Mouse (Mus musculus): ENCODE measurements at regions not wholly inside any gene's neighbourhood (a gene's known extent, or its start where the extent isn't known, plus 50 kb on each side); places are given as distances from the start of the nearest gene placed in this dataset.
A peak's percentile ranks its signal among the peaks of the same experiment; 100 is the strongest.

- Histone ChIP-seq H3K4me1 (ENCODE audit: control insufficient read depth, insufficient read depth, low read length) (peaks cover 3% of the 10 kb centered on the region; the same call in 1 of the 2 replicates), H3K9me3 (ENCODE audit: control insufficient read depth, low read length) (no peaks in the 10 kb centered on the region), H3K4me3 (ENCODE audit: low read depth, low read length) (no peak overlapping the region), H3K27me3 (ENCODE audit: control insufficient read depth, insufficient read depth, low read length) (no peaks in the 10 kb centered on the region), H3K36me3 (ENCODE audit: control insufficient read depth, insufficient read depth, low read length) (no peaks in the 10 kb centered on the region), H3K9ac (ENCODE audit: low read length) (no peak overlapping the region), H3K4me2 (no peak overlapping the region), H3K27ac (ENCODE audit: low read depth, low read length) (no peak overlapping the region)
- ATAC-seq (ENCODE audit: low FRiP score) (no peak), DNase-seq (ENCODE audit: low spot score, missing footprints) (peak; percentile 71)
- 88% methylated on average over 15 of the region's 15 CpGs for WGBS
These were observed 459.5 kb downstream of the Ccdc171 start for GRCm38 (mm10) chr4:83984671-83985391.

- H3K9ac ChIP-seq (ENCODE audit: low read length), result no peak overlapping the region
- ATAC-seq (ENCODE audit: low FRiP score), result no peak
- H3K9me3 ChIP-seq (ENCODE audit: control insufficient read depth, low read length), result no peaks in the 10 kb centered on the region
- no peak overlapping the region for H3K27ac ChIP-seq (ENCODE audit: low read depth, low read length)
- no peak overlapping the region for H3K4me3 ChIP-seq (ENCODE audit: low read depth, low read length)
- DNase-seq (ENCODE audit: low spot score, missing footprints), result peak; percentile 64
- no peaks in the 10 kb centered on the region for H3K27me3 ChIP-seq (ENCODE audit: control insufficient read depth, insufficient read depth, low read length)
- H3K36me3 ChIP-seq (ENCODE audit: control insufficient read depth, insufficient read depth, low read length), result no peaks in the 10 kb centered on the region
- peaks cover 6% of the 10 kb centered on the region; the same call in 1 of the 2 replicates for H3K4me1 ChIP-seq (ENCODE audit: control insufficient read depth, insufficient read depth, low read length)
- H3K4me2 ChIP-seq, result no peak overlapping the region
- 91% methylated on average over 5 of the region's 5 CpGs for WGBS
These were observed 460.1 kb downstream of the Ccdc171 start for GRCm38 (mm10) chr4:83985451-83985850.

DNA sequence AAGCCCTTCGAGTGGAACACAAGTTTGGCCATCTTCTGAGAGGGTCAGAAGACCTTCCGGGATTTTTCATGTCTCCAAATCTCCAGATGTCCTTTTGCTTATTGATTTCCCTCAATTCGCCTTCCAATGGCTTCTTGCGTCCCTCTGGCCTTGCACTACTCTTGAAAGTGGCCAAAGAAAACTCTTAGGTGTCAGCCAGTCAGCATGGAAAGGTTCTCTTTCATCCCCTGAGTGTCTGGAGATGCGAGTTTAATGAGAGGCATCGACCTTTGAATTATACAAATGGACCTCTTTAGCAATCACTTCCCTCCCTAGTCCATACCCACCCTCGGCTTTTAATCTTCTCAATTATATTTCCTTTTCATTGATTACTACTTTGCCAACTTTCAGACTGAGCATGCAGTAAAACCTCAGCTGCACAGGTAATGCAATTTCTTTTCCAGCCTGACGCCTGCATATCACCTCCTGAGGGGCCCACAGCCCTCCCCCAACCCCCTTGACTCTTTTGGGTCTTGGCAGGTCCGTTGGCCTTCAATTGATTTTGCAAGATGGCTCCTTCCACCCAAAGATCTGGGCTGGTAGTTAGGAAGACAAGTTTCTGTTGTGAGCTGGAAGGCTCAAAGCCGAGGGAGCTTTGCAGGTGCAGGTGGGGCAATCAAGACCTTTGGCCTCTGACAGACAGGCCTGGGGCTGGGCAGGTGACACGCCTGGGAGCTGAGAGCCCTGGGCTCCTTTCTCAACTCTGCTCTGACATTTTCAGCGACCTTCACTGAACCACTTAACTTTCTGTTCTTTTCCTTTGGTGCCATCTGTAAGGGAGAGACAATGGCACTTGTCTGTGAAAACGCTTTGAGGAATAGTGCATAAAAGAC lies 461.8 kb downstream of the Ccdc171 start:
- H3K9ac ChIP-seq (ENCODE audit: low read length), result no peak overlapping the region
- 83% methylated on average over 13 of the region's 13 CpGs for WGBS
- peaks cover 11% of the 10 kb centered on the region; the same call in 1 of the 2 replicates for H3K4me1 ChIP-seq (ENCODE audit: control insufficient read depth, insufficient read depth, low read length)
- DNase-seq (ENCODE audit: low spot score, missing footprints) (peak; percentile 53), ATAC-seq (ENCODE audit: low FRiP score) (no peak)
- no peaks in the 10 kb centered on the region for H3K27me3 ChIP-seq (ENCODE audit: control insufficient read depth, insufficient read depth, low read length)
- no peaks in the 10 kb centered on the region for H3K36me3 ChIP-seq (ENCODE audit: control insufficient read depth, insufficient read depth, low read length)
- H3K4me2 ChIP-seq, result no peak overlapping the region
- no peak overlapping the region for H3K27ac ChIP-seq (ENCODE audit: low read depth, low read length)
- H3K4me3 ChIP-seq (ENCODE audit: low read depth, low read length), result no peak overlapping the region
- H3K9me3 ChIP-seq (ENCODE audit: control insufficient read depth, low read length), result no peaks in the 10 kb centered on the region

DNA sequence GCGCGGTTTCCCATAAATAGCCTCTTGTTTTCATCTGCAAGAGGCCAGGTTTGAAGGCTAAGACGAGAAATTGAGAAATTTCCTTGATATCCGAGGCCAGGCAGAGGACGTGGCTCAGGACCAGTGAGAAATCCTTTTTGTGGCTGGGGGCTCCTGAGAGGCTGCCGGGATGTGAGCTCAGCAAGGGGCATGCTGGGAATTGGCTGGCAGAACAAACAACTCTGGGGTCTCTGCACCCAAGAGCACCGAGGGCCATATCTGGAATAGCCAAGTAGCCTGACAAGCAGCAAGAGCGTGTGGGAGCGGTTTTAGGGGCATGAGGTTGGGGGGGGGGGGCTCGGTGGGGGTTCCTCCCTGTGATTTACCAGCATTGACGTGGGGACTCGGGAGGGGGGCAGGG lies 462.5 kb downstream of the Ccdc171 start:
- WGBS, result 65% methylated on average over 11 of the region's 12 CpGs
- Histone ChIP-seq H3K9me3 (ENCODE audit: control insufficient read depth, low read length) (no peaks in the 10 kb centered on the region), H3K4me2 (no peak overlapping the region), H3K4me3 (ENCODE audit: low read depth, low read length) (no peak overlapping the region), H3K9ac (ENCODE audit: low read length) (no peak overlapping the region), H3K27ac (ENCODE audit: low read depth, low read length) (no peak overlapping the region), H3K4me1 (ENCODE audit: control insufficient read depth, insufficient read depth, low read length) (peaks cover 11% of the 10 kb centered on the region; the same call in 1 of the 2 replicates), H3K27me3 (ENCODE audit: control insufficient read depth, insufficient read depth, low read length) (no peaks in the 10 kb centered on the region), H3K36me3 (ENCODE audit: control insufficient read depth, insufficient read depth, low read length) (no peaks in the 10 kb centered on the region)
- no peak for ATAC-seq (ENCODE audit: low FRiP score)
- DNase-seq (ENCODE audit: low spot score, missing footprints), result peak; percentile 78

GRCm38 (mm10) chr4:83988314-83988713 lies 463.0 kb downstream of the Ccdc171 start:
- peaks cover 11% of the 10 kb centered on the region; the same call in 1 of the 2 replicates for H3K4me1 ChIP-seq (ENCODE audit: control insufficient read depth, insufficient read depth, low read length)
- H3K4me2 ChIP-seq, result no peak overlapping the region
- no peaks in the 10 kb centered on the region for H3K27me3 ChIP-seq (ENCODE audit: control insufficient read depth, insufficient read depth, low read length)
- DNase-seq (ENCODE audit: low spot score, missing footprints) (peak; percentile 79), ATAC-seq (ENCODE audit: low FRiP score) (no peak)
- no peak overlapping the region for H3K27ac ChIP-seq (ENCODE audit: low read depth, low read length)
- H3K9ac ChIP-seq (ENCODE audit: low read length), result no peak overlapping the region
- no peak overlapping the region for H3K4me3 ChIP-seq (ENCODE audit: low read depth, low read length)
- H3K36me3 ChIP-seq (ENCODE audit: control insufficient read depth, insufficient read depth, low read length), result no peaks in the 10 kb centered on the region
- 66% methylated on average over 5 of the region's 5 CpGs for WGBS
- no peaks in the 10 kb centered on the region for H3K9me3 ChIP-seq (ENCODE audit: control insufficient read depth, low read length)

DNA sequence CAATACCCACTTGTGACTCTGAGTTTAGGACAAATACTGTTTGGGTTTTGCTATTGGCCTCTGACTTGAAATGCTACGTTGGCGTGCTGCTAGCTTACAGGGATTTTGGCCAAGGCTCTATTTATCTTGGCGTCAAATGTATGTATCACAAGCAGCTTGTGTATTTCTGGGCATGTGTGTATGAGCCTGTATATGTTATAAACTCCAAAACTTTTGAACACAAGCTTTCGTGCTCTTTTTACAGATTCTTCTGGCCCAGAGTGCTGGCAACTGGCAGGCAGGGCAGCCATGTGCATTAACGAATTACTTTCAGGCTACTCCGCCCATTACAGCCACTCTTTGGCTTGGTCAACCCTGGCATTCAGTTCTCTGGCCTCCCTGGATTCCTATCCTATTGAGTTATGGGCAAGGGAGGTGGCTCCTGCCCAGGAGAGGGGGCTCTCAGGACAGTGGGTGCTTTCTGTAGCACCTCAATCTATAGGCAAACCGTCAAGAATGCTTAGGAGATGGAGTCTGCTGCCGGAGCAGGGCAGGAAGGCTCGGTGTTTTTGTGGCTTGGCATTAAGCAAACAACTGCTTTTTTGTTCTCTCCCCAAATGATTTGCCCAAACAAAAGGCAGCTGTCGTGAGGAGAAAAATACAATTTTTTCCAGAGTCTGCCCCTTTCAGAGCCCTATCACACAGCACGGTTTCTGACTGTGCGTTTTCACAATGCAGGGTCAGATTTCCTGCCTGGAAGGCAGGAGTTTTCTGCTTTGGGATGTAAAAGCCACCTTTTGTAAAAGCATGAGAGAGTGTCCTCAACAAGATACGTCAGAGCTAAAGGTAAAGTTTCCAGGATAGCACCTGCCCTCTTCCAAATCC lies 465.0 kb downstream of the Ccdc171 start:
- ATAC-seq (ENCODE audit: low FRiP score) (no peak), DNase-seq (ENCODE audit: low spot score, missing footprints) (peak; percentile 88)
- Histone ChIP-seq H3K9me3 (ENCODE audit: control insufficient read depth, low read length) (no peaks in the 10 kb centered on the region), H3K9ac (ENCODE audit: low read length) (no peak overlapping the region), H3K36me3 (ENCODE audit: control insufficient read depth, insufficient read depth, low read length) (no peaks in the 10 kb centered on the region), H3K4me2 (no peak overlapping the region), H3K27ac (ENCODE audit: low read depth, low read length) (no peak overlapping the region), H3K4me1 (ENCODE audit: control insufficient read depth, insufficient read depth, low read length) (peaks cover 11% of the 10 kb centered on the region; the same call in 1 of the 2 replicates), H3K27me3 (ENCODE audit: control insufficient read depth, insufficient read depth, low read length) (no peaks in the 10 kb centered on the region), H3K4me3 (ENCODE audit: low read depth, low read length) (no peak overlapping the region)
- WGBS, result 52% methylated on average over 13 of the region's 13 CpGs

DNA sequence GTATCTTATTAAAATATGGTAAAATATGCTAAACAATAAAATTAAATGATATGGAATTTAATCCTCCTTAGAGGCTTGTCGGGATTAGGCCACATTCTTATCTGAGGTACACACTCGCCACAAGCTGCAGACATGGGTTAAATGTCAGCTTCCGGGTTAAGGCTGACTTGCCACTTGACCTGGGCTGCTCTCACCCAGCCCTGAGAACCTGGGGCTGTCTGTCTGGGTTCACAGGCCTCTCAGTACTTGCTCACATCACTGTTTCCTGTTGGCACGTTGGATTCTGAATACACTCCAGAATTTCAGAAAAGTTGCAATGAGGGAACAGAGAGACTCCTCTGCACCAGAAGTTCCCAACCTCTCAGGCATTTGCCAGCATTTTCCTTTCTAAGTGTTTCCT lies 465.9 kb downstream of the Ccdc171 start:
- H3K4me1 ChIP-seq (ENCODE audit: control insufficient read depth, insufficient read depth, low read length), result peaks cover 11% of the 10 kb centered on the region; the same call in 1 of the 2 replicates
- WGBS, result 26% methylated on average over 4 of the region's 4 CpGs
- no peak overlapping the region for H3K27ac ChIP-seq (ENCODE audit: low read depth, low read length)
- H3K27me3 ChIP-seq (ENCODE audit: control insufficient read depth, insufficient read depth, low read length), result no peaks in the 10 kb centered on the region
- H3K4me3 ChIP-seq (ENCODE audit: low read depth, low read length), result no peak overlapping the region
- no peak overlapping the region for H3K4me2 ChIP-seq
- H3K36me3 ChIP-seq (ENCODE audit: control insufficient read depth, insufficient read depth, low read length), result no peaks in the 10 kb centered on the region
- H3K9me3 ChIP-seq (ENCODE audit: control insufficient read depth, low read length), result no peaks in the 10 kb centered on the region
- ATAC-seq (ENCODE audit: low FRiP score) (no peak), DNase-seq (ENCODE audit: low spot score, missing footprints) (no peak)
- H3K9ac ChIP-seq (ENCODE audit: low read length), result no peak overlapping the region

- Histone ChIP-seq H3K4me3 (ENCODE audit: low read depth, low read length) (no peak overlapping the region), H3K27ac (ENCODE audit: low read depth, low read length) (no peak overlapping the region), H3K4me2 (no peak overlapping the region), H3K9me3 (ENCODE audit: control insufficient read depth, low read length) (no peaks in the 10 kb centered on the region), H3K27me3 (ENCODE audit: control insufficient read depth, insufficient read depth, low read length) (no peaks in the 10 kb centered on the region), H3K36me3 (ENCODE audit: control insufficient read depth, insufficient read depth, low read length) (no peaks in the 10 kb centered on the region), H3K9ac (ENCODE audit: low read length) (no peak overlapping the region), H3K4me1 (ENCODE audit: control insufficient read depth, insufficient read depth, low read length) (no peaks in the 10 kb centered on the region)
- no peak for ATAC-seq (ENCODE audit: low FRiP score)
- DNase-seq (ENCODE audit: low spot score, missing footprints), result no peak
- 79% methylated on average over 4 of the region's 4 CpGs for WGBS
These were observed 471.7 kb downstream of the Ccdc171 start for GRCm38 (mm10) chr4:83997079-83997478.
